Mouse (Mus musculus) cerebellum, adult 2 months (tissue): ENCODE data around the gene Tead4.

Experiments used
- CTCF ChIP-seq: fragments of 200-500 bp; IDR thresholded peaks from 2 replicates; pipeline ENCODE4 v1.5.1; 2011; ENCODE audit warnings: low read depth, mild to moderate bottlenecking, control low read depth, low read length, moderate library complexity, borderline replicate concordance; ENCODE audit not compliant: insufficient read depth
- POLR2A ChIP-seq: fragments of 200-500 bp; IDR thresholded peaks from 2 replicates; pipeline ENCODE4 v1.6.1; 2011; ENCODE audit warnings: low read length, control low read depth, borderline replicate concordance; ENCODE audit not compliant: insufficient read depth

DNA sequence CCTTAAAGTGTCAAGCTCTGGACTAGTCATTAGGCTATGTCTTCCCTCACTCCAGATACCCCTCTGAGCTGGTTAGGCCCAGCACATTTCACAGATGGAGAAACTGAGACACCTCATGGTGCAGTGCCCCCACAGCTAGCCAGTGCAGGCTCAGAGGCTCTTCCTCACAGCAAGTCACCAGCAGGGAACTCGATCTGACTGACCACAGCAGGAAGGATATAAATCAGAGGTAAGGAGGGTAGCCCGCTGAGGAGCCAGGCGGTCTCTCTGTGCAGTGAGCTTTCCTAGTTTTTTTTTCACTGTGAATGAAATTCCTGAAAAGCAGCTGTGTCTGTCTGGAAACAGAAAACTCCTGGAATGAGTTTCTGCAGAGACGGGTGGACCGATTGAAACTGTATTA, 21.0 kb downstream of the Tead4 start:
- TF ChIP-seq POLR2A (no peak), CTCF (no peak)
